Mouse (Mus musculus) ES-E14 (cell line): ENCODE data around the gene Pea15a.

Experiments used
- CHD2 ChIP-seq: IDR thresholded peaks from 2 replicates; pipeline ENCODE4 v1.6.1; 2014; ENCODE audit warnings: mild to moderate bottlenecking, low read depth, low read length, inconsistent platforms
- HCFC1 ChIP-seq: IDR thresholded peaks from 2 replicates; pipeline ENCODE4 v1.6.1; 2012; ENCODE audit warnings: low read length, inconsistent platforms, borderline replicate concordance; ENCODE audit not compliant: insufficient read depth
- MAFK ChIP-seq: IDR thresholded peaks from 2 replicates; pipeline ENCODE4 v1.6.1; 2014; ENCODE audit warnings: mild to moderate bottlenecking, low read depth, low read length, inconsistent platforms; ENCODE audit not compliant: insufficient read depth
- ZC3H11A ChIP-seq: IDR thresholded peaks from 2 replicates; pipeline ENCODE4 v1.6.1; 2012; ENCODE audit warnings: low read depth, mild to moderate bottlenecking, inconsistent platforms, low read length, borderline replicate concordance

GRCm38 (mm10) chr1:172243547-172244205 lies 37.1 kb upstream of the Pea15a start:
- TF ChIP-seq HCFC1 (no peak), CHD2 (no peak), MAFK (no peak), ZC3H11A (no peak)
